Mouse (Mus musculus) ES-Bruce4 (cell line): Measurements from ENCODE around the gene Ssbp1.

Experiments used
- CTCF ChIP-seq: IDR thresholded peaks from one replicate; pipeline ENCODE4 v1.8.1; 2011; ENCODE audit warnings: low read depth, low read length
- EP300 ChIP-seq: IDR thresholded peaks from 2 replicates; pipeline ENCODE4 v1.6.1; 2011; ENCODE audit warnings: low read depth, low read length; ENCODE audit not compliant: insufficient read depth
- POLR2A ChIP-seq: IDR thresholded peaks from one replicate; pipeline ENCODE4 v1.8.1; 2011; ENCODE audit warnings: low read length; ENCODE audit not compliant: insufficient read depth

DNA sequence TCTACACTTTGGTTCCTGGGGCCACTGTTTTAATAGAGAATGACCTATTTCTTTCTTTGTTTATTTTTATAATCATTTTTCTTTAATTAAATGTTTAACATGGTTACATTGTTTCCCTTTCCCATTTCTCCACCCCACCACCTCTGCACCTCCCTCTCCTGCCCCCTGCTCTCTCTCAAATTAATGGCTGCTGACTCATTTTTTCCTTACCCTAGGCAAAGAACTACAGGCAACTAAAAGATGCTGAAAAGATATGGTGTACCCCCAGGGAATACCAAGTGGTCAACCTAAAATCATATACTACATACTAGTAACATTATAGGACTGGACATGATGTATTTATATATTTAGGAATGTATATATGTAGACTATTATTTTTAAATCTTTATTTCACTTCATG, 22.5 kb upstream of the Ssbp1 start:
- TF ChIP-seq POLR2A (no peak), CTCF (no peak), EP300 (no peak)
